Mouse (Mus musculus) CD4-positive, CD25-positive, alpha-beta regulatory T cell, adult 4 months (primary cell): Measurements from ENCODE around the gene Trim7. TPM values are rescaled to one million over a fixed set of nuclear protein-coding genes. Genes with fewer than 3 reads are reported as not detected.
A peak's percentile ranks its signal among the peaks of the same experiment; 100 is the strongest.
"Not testable (repeated sequence)": the region's sequence is repeated elsewhere in the genome, so short reads cannot be mapped to it uniquely, and the experiment has no call there.

Experiments
- ATAC-seq: one replicate; pipeline ENCODE4 v1.8.0; 2017
- polyA plus RNA-seq, 2 experiments: library from polyadenylated mRNA; unstranded; fragments of 100-300 nt; shearing (Covaris generic); gene quantifications; one replicate each; pipeline ENCODE4 v1.2.1; 2017

The Trim7 gene
- polyA plus RNA-seq, 2 experiments from 2014 or later: 0.77 to 2.1 TPM

GRCm38 (mm10) chr11:48852190-48852589, 26.2 kb downstream of the Trim7 start:
- ATAC-seq: no peak

GRCm38 (mm10) chr11:48852624-48853473, 26.9 kb downstream of the Trim7 start:
- peak; percentile 0 for ATAC-seq

GRCm38 (mm10) chr11:48853474-48854180, 27.7 kb downstream of the Trim7 start:
- ATAC-seq: peak; percentile 53

- ATAC-seq: peak; percentile 24
Observed at GRCm38 (mm10) chr11:48859014-48859413, 33.1 kb downstream of the Trim7 start.

GRCm38 (mm10) chr11:48862784-48863319, 36.9 kb downstream of the Trim7 start:
- no peak for ATAC-seq

GRCm38 (mm10) chr11:48863808-48864207, 37.9 kb downstream of the Trim7 start:
- ATAC-seq: no peak

GRCm38 (mm10) chr11:48866481-48866880, 40.5 kb downstream of the Trim7 start:
- no peak for ATAC-seq

- ATAC-seq: no peak
Observed at GRCm38 (mm10) chr11:48869380-48870110, 43.6 kb downstream of the Trim7 start.

GRCm38 (mm10) chr11:48870781-48871180, 44.8 kb downstream of the Trim7 start:
- ATAC-seq: no peak

GRCm38 (mm10) chr11:48871201-48871772, 45.3 kb downstream of the Trim7 start, which contains the start of gene Irgm1:
Gene Irgm1 (minus strand): TSS chr11:48871683.
- ATAC-seq: peak; percentile 77

GRCm38 (mm10) chr11:48871817-48872541, 46.0 kb downstream of the Trim7 start:
- ATAC-seq: peak; percentile 12

GRCm38 (mm10) chr11:48872695-48873300, 46.9 kb downstream of the Trim7 start:
- no peak for ATAC-seq

- ATAC-seq: no peak
Observed at GRCm38 (mm10) chr11:48873591-48874290, 47.8 kb downstream of the Trim7 start.

- ATAC-seq: peak; percentile 68
Observed at GRCm38 (mm10) chr11:48874465-48874864, 48.5 kb downstream of the Trim7 start.

GRCm38 (mm10) chr11:48875343-48875837, 49.5 kb downstream of the Trim7 start:
- ATAC-seq: not testable (repeated sequence)

GRCm38 (mm10) chr11:48876680-48877079, 50.7 kb downstream of the Trim7 start:
- no peak for ATAC-seq

GRCm38 (mm10) chr11:48898812-48899431, 73.0 kb downstream of the Trim7 start:
- ATAC-seq: no peak

- ATAC-seq: not testable (repeated sequence)
Observed at GRCm38 (mm10) chr11:48900654-48901566, 75.0 kb downstream of the Trim7 start.

GRCm38 (mm10) chr11:48901567-48901930, 75.6 kb downstream of the Trim7 start:
- ATAC-seq: not testable (repeated sequence)
